8 mouse cellular contexts compared by ENCODE assay signal in genomic region chr7:24480986-24481473, GRCm38 (mm10). TPM values are rescaled to one million over a fixed set of nuclear protein-coding genes. Genes with fewer than 3 reads are reported as not detected.
DNase-seq lines count a peak whose midpoint lies in the region; ATAC-seq and TF ChIP-seq lines count a peak whose summit lies in the region.

No protein-coding gene starts in this region.

- no peaks in the 10 kb centered on the region for H3K36me3 ChIP-seq in kidney, embryonic 14.5 days (ENCODE audit: control insufficient read depth, insufficient read depth, low read length)
- no peaks in the 10 kb centered on the region for H3K36me3 ChIP-seq in embryonic facial prominence, embryonic 13.5 days
- H3K36me3 ChIP-seq in intestine, embryonic 14.5 days (ENCODE audit: control insufficient read depth, insufficient read depth, low read length) = no peaks in the 10 kb centered on the region
- no peaks in the 10 kb centered on the region for H3K36me3 ChIP-seq in midbrain, postnatal 0 days (ENCODE audit: insufficient read depth, low read length)

- H3K4me3 ChIP-seq in kidney, embryonic 14.5 days (ENCODE audit: low read length) = peak overlapping the region; percentile 61
- peak overlapping the region; percentile 68 for H3K4me3 ChIP-seq in embryonic facial prominence, embryonic 13.5 days
- peak overlapping the region; percentile 47 for H3K4me3 ChIP-seq in intestine, embryonic 14.5 days (ENCODE audit: low read depth, low read length)
- peak overlapping the region; percentile 70 for H3K4me3 ChIP-seq in midbrain, postnatal 0 days (ENCODE audit: low read depth, low read length)

- H3K9me3 ChIP-seq in kidney, embryonic 14.5 days (ENCODE audit: control insufficient read depth, low read length) = no peaks in the 10 kb centered on the region
- 0 out of 2 replicates have a peak, but pooled peaks cover 2% of the 10 kb centered on the region for H3K9me3 ChIP-seq in embryonic facial prominence, embryonic 13.5 days
- 0 out of 2 replicates have a peak, but pooled peaks cover 2% of the 10 kb centered on the region for H3K9me3 ChIP-seq in intestine, embryonic 14.5 days (ENCODE audit: control insufficient read depth, low read length)
- no peaks in the 10 kb centered on the region for H3K9me3 ChIP-seq in midbrain, postnatal 0 days (ENCODE audit: low read length)

- H3K27me3 ChIP-seq in kidney, embryonic 14.5 days (ENCODE audit: control insufficient read depth, insufficient read depth, low read length) = peaks cover 4% of the 10 kb centered on the region; the same call in 1 of the 2 replicates
- peaks cover 43% of the 10 kb centered on the region for H3K27me3 ChIP-seq in embryonic facial prominence, embryonic 13.5 days
- peaks cover 16% of the 10 kb centered on the region for H3K27me3 ChIP-seq in intestine, embryonic 14.5 days (replicated peaks; ENCODE audit: control insufficient read depth, insufficient read depth, low read length)
- no peaks in the 10 kb centered on the region for H3K27me3 ChIP-seq in midbrain, postnatal 0 days (ENCODE audit: insufficient read depth, low read length)

- peak overlapping the region; percentile 71; the same call in 1 of the 2 replicates for H3K9ac ChIP-seq in kidney, embryonic 14.5 days (ENCODE audit: low read depth, low read length)
- peak overlapping the region; percentile 75 for H3K9ac ChIP-seq in embryonic facial prominence, embryonic 13.5 days
- peak overlapping the region; percentile 59; the same call in 1 of the 2 replicates for H3K9ac ChIP-seq in intestine, embryonic 14.5 days (ENCODE audit: low read length)
- peak overlapping the region; percentile 96 for H3K9ac ChIP-seq in midbrain, postnatal 0 days (replicated peaks; ENCODE audit: low read length, poor library complexity, severe bottlenecking)

- no peak overlapping the region for H3K27ac ChIP-seq in kidney, embryonic 14.5 days (ENCODE audit: low read depth, low read length)
- H3K27ac ChIP-seq in embryonic facial prominence, embryonic 13.5 days = no peak overlapping the region
- H3K27ac ChIP-seq in intestine, embryonic 14.5 days (ENCODE audit: low read depth) = no peak overlapping the region
- peak overlapping the region; percentile 86 for H3K27ac ChIP-seq in midbrain, postnatal 0 days (ENCODE audit: low read depth, low read length)

- TF ChIP-seq CTCF in midbrain, postnatal 0 days (IDR thresholded peaks at IDR 0.05) = no peak

- H3K4me1 ChIP-seq in kidney, embryonic 14.5 days (ENCODE audit: control insufficient read depth, insufficient read depth, low read length) = peaks cover 8% of the 10 kb centered on the region; the same call in 1 of the 2 replicates
- H3K4me1 ChIP-seq in embryonic facial prominence, embryonic 13.5 days = peaks cover 12% of the 10 kb centered on the region
- H3K4me1 ChIP-seq in intestine, embryonic 14.5 days (replicated peaks; ENCODE audit: control insufficient read depth, insufficient read depth, low read length) = no peaks in the 10 kb centered on the region
- H3K4me1 ChIP-seq in midbrain, postnatal 0 days (ENCODE audit: insufficient read depth, low read length) = peaks cover 20% of the 10 kb centered on the region

- peak; percentile 30 for ATAC-seq in kidney, embryonic 14.5 days (ENCODE audit: low FRiP score, low TSS enrichment)
- ATAC-seq in embryonic facial prominence, embryonic 13.5 days (ENCODE audit: insufficient number of reproducible peaks, insufficient read depth, low FRiP score, low TSS enrichment, low read depth) = peak; percentile 33; the same call in 1 of the 2 replicates
- no peak for ATAC-seq in intestine, embryonic 14.5 days (replicated peaks; ENCODE audit: low FRiP score, low TSS enrichment, low read depth)
- ATAC-seq in midbrain, postnatal 0 days (ENCODE audit: low FRiP score) = peak; percentile 48
- ATAC-seq in activated CD4-positive, CD25-positive, alpha-beta regulatory T cell, adult 4 months = no peak

- no peak for DNase-seq in kidney, postnatal 25 days
- no peak for DNase-seq in intestine, embryonic 14.5 days (ENCODE audit: low spot score)
- no peak for DNase-seq in midbrain, postnatal 0 days (ENCODE audit: low spot score)
- no peak for DNase-seq in gastrocnemius, adult 8-10 months (ENCODE audit: low spot score in 2 of 2)
- no peak for DNase-seq in kidney, postnatal 14 days

- 14% methylated on average over 14 of the region's 14 CpGs for WGBS in kidney, embryonic 14.5 days
- 8% methylated on average over 14 of the region's 14 CpGs for WGBS in embryonic facial prominence, embryonic 13.5 days
- 11% methylated on average over 13 of the region's 14 CpGs for WGBS in intestine, embryonic 14.5 days
- WGBS in midbrain, postnatal 0 days = 8% methylated on average over 14 of the region's 14 CpGs

- H3K4me2 ChIP-seq in kidney, embryonic 14.5 days (replicated peaks; ENCODE audit: low read depth, low read length) = peak overlapping the region; percentile 97
- H3K4me2 ChIP-seq in embryonic facial prominence, embryonic 13.5 days = peak overlapping the region; percentile 95
- H3K4me2 ChIP-seq in intestine, embryonic 14.5 days (ENCODE audit: low read length) = peak overlapping the region; percentile 57
- H3K4me2 ChIP-seq in midbrain, postnatal 0 days (ENCODE audit: low read depth, low read length, poor library complexity, severe bottlenecking) = peak overlapping the region; percentile 75

RNA-seq across cellular contexts. Expression of gene Cadm4, which starts 0.8 kb away (rescaled TPM):
- 1.5 and 5.9 TPM in 2 replicates for polyA plus RNA-seq in kidney, embryonic 14.5 days (2014; fragmentation: Nextera tagmentation; extraction: Ambion mirVana)
- polyA plus RNA-seq in embryonic facial prominence, embryonic 13.5 days (2015; fragmentation: Nextera tagmentation; extraction: Ambion mirVana) = 6.7 and 7.9 TPM in 2 replicates
- 0.64 and 1.7 TPM in 2 replicates for polyA plus RNA-seq in intestine, embryonic 14.5 days (2014; fragmentation: Nextera tagmentation; extraction: Ambion mirVana)
- total RNA-seq in midbrain, postnatal 0 days (2014; rRNA removed) = 342 and 354 TPM in 2 replicates
- 82.0 and 88.1 TPM in 2 replicates for polyA plus RNA-seq in midbrain, postnatal 0 days (2015; fragmentation: Nextera tagmentation; extraction: Ambion mirVana)
- not detected for polyA plus RNA-seq in activated CD4-positive, CD25-positive, alpha-beta regulatory T cell, adult 4 months (2017; shearing (Covaris generic))
- total RNA-seq in gastrocnemius, adult 8-10 months (2022) = 1 to 10 TPM in 3 of 4 experiments, under 1 TPM in 1; 0.87 to 3.6 (median 1.8) TPM

RNA-seq across cellular contexts. Expression of gene Plaur, which starts 18.7 kb away (rescaled TPM):
- 14.1 TPM in 2 replicates for polyA plus RNA-seq in kidney, embryonic 14.5 days (2014; fragmentation: Nextera tagmentation; extraction: Ambion mirVana)
- polyA plus RNA-seq in embryonic facial prominence, embryonic 13.5 days (2015; fragmentation: Nextera tagmentation; extraction: Ambion mirVana) = 2.6 and 3.8 TPM in 2 replicates
- polyA plus RNA-seq in intestine, embryonic 14.5 days (2014; fragmentation: Nextera tagmentation; extraction: Ambion mirVana) = 10.0 and 10.7 TPM in 2 replicates
- total RNA-seq in midbrain, postnatal 0 days (2014; rRNA removed) = 1.4 and 3.7 TPM in 2 replicates
- polyA plus RNA-seq in midbrain, postnatal 0 days (2015; fragmentation: Nextera tagmentation; extraction: Ambion mirVana) = 0.93 and 1.1 TPM in 2 replicates
- polyA plus RNA-seq in activated CD4-positive, CD25-positive, alpha-beta regulatory T cell, adult 4 months (2017; shearing (Covaris generic)) = 1 to 10 TPM; 1.1 to 1.5 TPM
- total RNA-seq in gastrocnemius, adult 8-10 months (2022) = under 1 TPM; 0.41 to 0.92 (median 0.63) TPM

RNA-seq across cellular contexts. Expression of gene Zfp428, which starts 25.8 kb away (rescaled TPM):
- 54.5 and 70.3 TPM in 2 replicates for polyA plus RNA-seq in kidney, embryonic 14.5 days (2014; fragmentation: Nextera tagmentation; extraction: Ambion mirVana)
- 95.8 and 96.3 TPM in 2 replicates for polyA plus RNA-seq in embryonic facial prominence, embryonic 13.5 days (2015; fragmentation: Nextera tagmentation; extraction: Ambion mirVana)
- 30.3 and 33.7 TPM in 2 replicates for polyA plus RNA-seq in intestine, embryonic 14.5 days (2014; fragmentation: Nextera tagmentation; extraction: Ambion mirVana)
- total RNA-seq in midbrain, postnatal 0 days (2014; rRNA removed) = 209 and 214 TPM in 2 replicates
- 297 and 314 TPM in 2 replicates for polyA plus RNA-seq in midbrain, postnatal 0 days (2015; fragmentation: Nextera tagmentation; extraction: Ambion mirVana)
- polyA plus RNA-seq in activated CD4-positive, CD25-positive, alpha-beta regulatory T cell, adult 4 months (2017; shearing (Covaris generic)) = not detected
- 1 to 10 TPM; 2.5 to 5.2 (median 4.0) TPM for total RNA-seq in gastrocnemius, adult 8-10 months (2022)

RNA-seq across cellular contexts. Expression of gene Irgc1, which starts 28.9 kb away (rescaled TPM):
- not detected in 2 replicates for polyA plus RNA-seq in kidney, embryonic 14.5 days (2014; fragmentation: Nextera tagmentation; extraction: Ambion mirVana)
- polyA plus RNA-seq in embryonic facial prominence, embryonic 13.5 days (2015; fragmentation: Nextera tagmentation; extraction: Ambion mirVana) = not detected in 2 replicates
- polyA plus RNA-seq in intestine, embryonic 14.5 days (2014; fragmentation: Nextera tagmentation; extraction: Ambion mirVana) = not detected in 2 replicates
- total RNA-seq in midbrain, postnatal 0 days (2014; rRNA removed) = not detected in 2 replicates
- not detected in 2 replicates for polyA plus RNA-seq in midbrain, postnatal 0 days (2015; fragmentation: Nextera tagmentation; extraction: Ambion mirVana)
- not detected for polyA plus RNA-seq in activated CD4-positive, CD25-positive, alpha-beta regulatory T cell, adult 4 months (2017; shearing (Covaris generic))
- not detected for total RNA-seq in gastrocnemius, adult 8-10 months (2022)

RNA-seq across cellular contexts. Expression of gene AC161166.1, which starts 31.2 kb away (rescaled TPM):
- 0.17 and 0.61 TPM in 2 replicates for polyA plus RNA-seq in kidney, embryonic 14.5 days (2014; fragmentation: Nextera tagmentation; extraction: Ambion mirVana)
- polyA plus RNA-seq in embryonic facial prominence, embryonic 13.5 days (2015; fragmentation: Nextera tagmentation; extraction: Ambion mirVana) = 0.53 and 0.89 TPM in 2 replicates
- polyA plus RNA-seq in intestine, embryonic 14.5 days (2014; fragmentation: Nextera tagmentation; extraction: Ambion mirVana) = 0.40 and 0.46 TPM in 2 replicates
- total RNA-seq in midbrain, postnatal 0 days (2014; rRNA removed) = not detected in 2 replicates
- polyA plus RNA-seq in midbrain, postnatal 0 days (2015; fragmentation: Nextera tagmentation; extraction: Ambion mirVana) = 0.47 and 0.78 TPM in 2 replicates
- under 1 TPM in 1 of 2 experiments, not detected in 1; 0.17 TPM for polyA plus RNA-seq in activated CD4-positive, CD25-positive, alpha-beta regulatory T cell, adult 4 months (2017; shearing (Covaris generic))
- total RNA-seq in gastrocnemius, adult 8-10 months (2022) = not detected

Comparison
In these comparisons a context has a peak if more than half of its experiments do, and no peak if none do; other contexts are left out.
1. ATAC-seq: peak in kidney, embryonic 14.5 days (single experiment), embryonic facial prominence, embryonic 13.5 days (single experiment) and midbrain, postnatal 0 days (single experiment); none in intestine, embryonic 14.5 days (single experiment) and activated CD4-positive, CD25-positive, alpha-beta regulatory T cell, adult 4 months (single experiment).
2. RNA of gene Zfp428, which starts 25.8 kb away (polyA plus RNA-seq): 297 to 314 TPM in midbrain, postnatal 0 days, 95.8 to 96.3 TPM in embryonic facial prominence, embryonic 13.5 days, 54.5 to 70.3 TPM in kidney, embryonic 14.5 days and 30.3 to 33.7 TPM in intestine, embryonic 14.5 days; not detected in activated CD4-positive, CD25-positive, alpha-beta regulatory T cell, adult 4 months; every median in the first group is over 10 times any median in the second.
3. Peak in every context shown above with its lines, with median percentiles within 50 percentile points of each other: H3K4me2 ChIP-seq, H3K4me3 ChIP-seq and H3K9ac ChIP-seq.